Mouse (Mus musculus) right cerebral cortex, postnatal 25 days (tissue): ENCODE measurements around the gene B4galnt2.

Source experiments
- DNase-seq: peaks from one replicate; pipeline ENCODE4 v3.0.0; 2022

Gene B4galnt2

DNA sequence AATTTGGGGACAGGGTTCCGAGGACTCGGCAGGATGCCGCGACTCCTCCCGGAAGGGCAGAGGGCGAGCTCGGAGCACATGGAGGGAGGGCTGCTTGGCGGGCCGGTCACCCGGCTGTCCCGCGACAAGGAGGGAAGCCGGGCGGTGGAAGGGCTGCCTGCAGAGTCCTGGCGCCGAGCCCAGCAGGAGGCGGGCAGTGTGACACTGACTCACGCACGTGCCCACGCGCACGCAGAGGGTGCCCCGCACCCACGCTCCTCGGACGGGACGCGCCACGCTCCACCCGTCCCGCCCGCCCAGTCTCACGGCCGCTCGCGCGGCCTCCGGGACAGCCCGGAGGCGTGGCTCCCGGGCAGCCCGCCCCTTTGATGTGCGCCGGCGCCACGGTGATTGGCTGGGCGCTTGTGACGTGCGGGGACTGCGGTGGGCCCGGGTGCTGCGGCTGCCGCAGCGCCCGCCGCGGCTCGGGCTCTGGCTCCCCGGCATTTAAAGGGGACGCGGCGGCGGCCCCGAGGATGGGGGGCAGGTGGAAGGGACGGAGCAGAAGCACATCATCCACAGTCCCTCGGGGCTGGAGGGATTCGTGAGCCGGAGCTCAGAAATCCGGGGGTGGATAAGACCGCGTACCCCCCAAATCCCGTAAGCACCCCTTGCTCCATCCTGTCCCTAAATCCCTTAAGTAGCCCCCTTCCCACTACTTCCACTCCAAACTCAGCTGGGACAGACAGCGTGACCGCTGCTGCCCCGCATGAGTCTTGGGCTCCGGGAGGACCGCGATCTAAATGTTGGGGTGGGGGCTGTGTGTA lies 90.4 kb downstream of the B4galnt2 start, which contains the start of gene Phospho1:
Phospho1 (plus strand) TSS at position 429 of the 806 bp plus-strand sequence.
- DNase-seq = peak; percentile 92

- no peak for DNase-seq
These were observed 92.3 kb downstream of the B4galnt2 start for GRCm38 (mm10) chr11:95822437-95822836.

DNA sequence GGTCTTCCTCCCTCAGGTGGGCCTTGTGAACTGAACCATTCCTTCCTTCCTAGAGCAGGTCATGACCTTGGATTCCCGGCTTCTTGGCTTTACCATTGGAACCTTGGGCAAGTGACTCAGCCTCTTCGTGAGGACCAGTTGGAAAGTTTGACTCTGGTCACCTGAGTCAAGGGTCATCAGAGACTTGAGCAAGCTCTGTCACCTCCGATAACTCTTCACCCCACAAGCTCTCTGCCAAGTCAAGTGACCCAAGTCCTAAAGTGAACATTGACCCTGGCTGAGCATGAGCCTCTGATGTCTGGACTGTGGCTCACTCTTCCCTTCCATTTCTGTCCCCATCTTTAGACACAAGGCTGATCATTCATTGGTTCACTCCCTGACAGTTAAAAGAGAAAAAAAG lies 93.2 kb downstream of the B4galnt2 start:
- DNase-seq = no peak

- DNase-seq = no peak
These were observed 95.6 kb downstream of the B4galnt2 start for GRCm38 (mm10) chr11:95819138-95819537.
